Mouse (Mus musculus) olfactory bulb, adult 2 months (tissue): Measurements from ENCODE around the gene Arl8b. TPM values are rescaled to one million over a fixed set of nuclear protein-coding genes. Genes with fewer than 3 reads are reported as not detected.

ENCODE experiments used
- H3K27ac ChIP-seq: fragments of 200-500 bp; 2 replicates; pipeline ENCODE4 v1.5.1; 2012; ENCODE audit warnings: low read depth, low read length; ENCODE audit not compliant: insufficient read depth
- H3K4me1 ChIP-seq: fragments of 200-500 bp; 2 replicates; pipeline ENCODE4 v1.6.1; 2012; ENCODE audit warnings: low read length; ENCODE audit not compliant: control insufficient read depth, insufficient read depth
- H3K4me3 ChIP-seq: fragments of 200-500 bp; 2 replicates; pipeline ENCODE4 v1.5.1; 2012; ENCODE audit warnings: mild to moderate bottlenecking, low read depth, low read length, moderate library complexity; ENCODE audit not compliant: insufficient read depth
- CTCF ChIP-seq: fragments of 200-500 bp; IDR thresholded peaks from 2 replicates; pipeline ENCODE4 v1.5.1; 2012; ENCODE audit warnings: low read depth, mild to moderate bottlenecking, low read length, moderate library complexity; ENCODE audit not compliant: insufficient read depth
- POLR2A ChIP-seq: fragments of 200-500 bp; IDR thresholded peaks from 2 replicates; pipeline ENCODE4 v1.6.1; 2012; ENCODE audit warnings: mild to moderate bottlenecking, low read depth, low read length, moderate library complexity; ENCODE audit not compliant: insufficient read depth
- WGBS: fragments of 180-500 bp; shearing (Covaris S2); methylation state at CpG from one replicate; pipeline ENCODE4 v1.1.7; 2018; 5-methylcytosine and 5-hydroxymethylcytosine counted together
- polyA plus RNA-seq: library from polyadenylated mRNA; stranded (reverse); fragments of >200 nt; gene quantifications from 2 replicates; pipeline ENCODE4 v1.2.4, GENCODE M21; 2012; ENCODE audit warnings: low replicate concordance; ENCODE audit not compliant: missing spikeins, insufficient read depth, insufficient read length

Gene Arl8b
- polyA plus RNA-seq, 1 experiment = not detected

DNA sequence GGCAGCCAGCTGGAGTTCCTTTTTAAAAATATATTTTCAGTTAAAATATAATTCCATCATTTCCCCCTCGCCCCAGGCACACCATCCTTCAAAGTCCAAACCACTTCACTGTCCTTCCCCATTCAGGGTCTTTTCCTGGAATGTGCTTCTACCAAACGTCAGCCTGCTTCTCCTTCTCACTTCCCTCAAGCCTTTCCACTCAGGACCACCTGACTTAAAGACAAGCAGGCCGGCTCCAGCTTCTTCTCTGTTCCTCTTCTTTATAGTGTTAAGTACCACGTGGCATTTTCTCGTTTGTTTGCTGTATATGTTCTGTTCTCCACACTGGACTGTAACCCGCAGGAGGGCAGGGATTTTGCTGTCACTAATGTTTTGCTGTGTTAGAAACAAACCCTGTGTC lies 1.0 kb upstream of the Arl8b start:
- Histone ChIP-seq H3K4me1 (peaks cover 4% of the 10 kb centered on the region), H3K4me3 (no peak overlapping the region), H3K27ac (no peak overlapping the region)
- 64% methylated on average over 6 of the region's 6 CpGs for WGBS
- no peak for TF ChIP-seq CTCF
- TF ChIP-seq POLR2A = no peak

DNA sequence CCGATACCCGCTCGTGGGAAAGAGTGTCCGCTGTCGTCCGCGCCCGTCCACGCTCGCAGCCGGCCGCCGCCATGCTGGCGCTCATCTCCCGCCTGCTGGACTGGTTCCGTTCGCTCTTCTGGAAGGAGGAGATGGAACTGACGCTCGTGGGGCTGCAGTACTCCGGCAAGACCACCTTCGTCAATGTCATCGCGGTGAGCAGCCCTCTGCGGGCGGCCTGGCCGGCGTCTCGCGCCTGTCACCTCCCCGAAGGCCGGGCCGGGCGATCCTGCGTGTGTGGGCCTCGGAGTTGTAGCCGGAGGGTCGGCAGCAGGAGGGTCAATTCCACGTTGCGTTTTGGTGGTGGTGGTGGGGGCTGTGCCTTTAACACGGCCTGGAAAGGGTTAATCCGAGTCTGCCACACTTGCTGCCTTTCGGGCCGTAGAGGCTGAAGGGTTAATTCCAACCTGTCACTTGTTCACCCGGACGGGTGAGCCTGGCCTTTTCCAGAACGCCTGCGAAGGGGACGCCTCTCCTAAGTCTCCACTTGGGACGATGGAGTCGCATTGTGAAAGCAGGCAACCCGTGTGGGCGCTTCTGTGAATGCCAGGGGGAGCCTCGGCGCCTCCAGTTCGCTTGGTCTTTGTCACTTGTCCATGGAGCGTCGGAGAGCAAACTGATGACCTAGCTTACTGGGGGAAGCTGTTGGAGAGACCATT lies 434 bp downstream of the Arl8b start:
- H3K4me3 ChIP-seq = peak overlapping the region; percentile 76
- WGBS = under 1% methylated on average over 57 of the region's 57 CpGs
- H3K4me1 ChIP-seq = peaks cover 4% of the 10 kb centered on the region
- peak overlapping the region; percentile 66 for H3K27ac ChIP-seq
- TF ChIP-seq POLR2A (no peak), CTCF (no peak)

DNA sequence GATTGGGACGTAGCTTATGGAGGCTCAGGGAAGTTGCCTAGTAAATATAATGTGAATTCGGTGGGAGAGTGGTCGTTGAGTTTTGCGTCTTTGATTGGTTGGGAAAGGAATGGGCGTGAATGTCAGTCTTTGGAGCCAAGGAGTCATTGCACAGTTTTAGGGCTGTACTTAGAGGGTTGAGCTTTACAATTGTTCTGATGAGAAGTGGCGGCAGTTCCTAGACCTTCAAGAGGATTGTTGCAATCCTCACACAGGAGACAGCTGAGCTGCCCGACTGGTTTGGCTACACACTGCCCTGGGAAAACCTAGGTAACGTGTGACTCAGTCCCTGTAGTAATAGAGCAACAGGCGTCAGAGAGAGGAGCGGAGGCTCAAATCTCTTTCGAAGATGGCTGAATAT lies 1.2 kb downstream of the Arl8b start:
- no peak for TF ChIP-seq CTCF
- TF ChIP-seq POLR2A = no peak
- Histone ChIP-seq H3K4me3 (peak overlapping the region; percentile 76), H3K4me1 (peaks cover 4% of the 10 kb centered on the region), H3K27ac (no peak overlapping the region)
- WGBS = 16% methylated on average over 11 of the region's 11 CpGs

DNA sequence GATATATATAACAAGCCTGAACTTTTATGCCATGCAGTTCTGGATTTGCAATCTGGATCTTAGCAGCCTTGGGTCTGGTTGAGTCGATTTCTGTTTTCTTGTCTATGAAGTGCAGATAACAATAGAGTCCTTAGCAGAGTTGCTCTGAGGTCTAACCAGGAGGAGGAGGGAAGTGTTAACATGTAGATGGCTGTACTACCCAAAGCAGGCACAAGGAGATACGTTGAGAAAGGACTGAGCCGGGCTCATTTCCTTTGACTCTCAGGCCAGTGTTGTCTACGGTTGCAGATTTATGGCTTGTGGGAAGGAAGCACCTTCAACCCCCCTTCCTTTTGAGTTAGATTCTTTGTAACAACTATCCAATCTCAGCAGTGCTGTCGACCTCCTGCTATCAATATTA lies 1.9 kb downstream of the Arl8b start:
- peaks cover 4% of the 10 kb centered on the region for H3K4me1 ChIP-seq
- H3K27ac ChIP-seq = no peak overlapping the region
- 46% methylated on average over 5 of the region's 5 CpGs for WGBS
- no peak overlapping the region for H3K4me3 ChIP-seq
- no peak for TF ChIP-seq CTCF
- no peak for TF ChIP-seq POLR2A

DNA sequence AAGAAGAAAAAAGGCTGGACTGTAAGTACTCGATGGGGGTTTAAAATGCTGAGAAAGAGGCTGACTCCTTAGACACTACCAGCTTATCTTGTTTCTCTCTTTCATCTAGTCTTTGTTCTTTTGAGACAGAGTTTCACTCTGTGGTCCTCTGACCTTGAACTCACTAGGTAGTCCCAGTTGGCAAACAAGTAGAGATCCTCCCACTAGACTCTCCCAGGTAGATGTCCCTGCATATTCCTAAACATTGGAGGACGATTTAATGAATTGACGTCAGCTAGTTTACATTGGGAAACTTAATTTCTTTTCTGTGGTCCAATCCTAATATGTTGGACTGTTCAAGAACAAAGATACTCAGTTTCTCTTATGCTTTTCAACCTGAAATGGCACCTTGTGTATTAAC lies 2.7 kb downstream of the Arl8b start:
- H3K4me3 ChIP-seq = no peak overlapping the region
- no peak overlapping the region for H3K27ac ChIP-seq
- H3K4me1 ChIP-seq = peaks cover 4% of the 10 kb centered on the region
- 81% methylated on average over 3 of the region's 3 CpGs for WGBS
- TF ChIP-seq POLR2A (no peak), CTCF (no peak)

DNA sequence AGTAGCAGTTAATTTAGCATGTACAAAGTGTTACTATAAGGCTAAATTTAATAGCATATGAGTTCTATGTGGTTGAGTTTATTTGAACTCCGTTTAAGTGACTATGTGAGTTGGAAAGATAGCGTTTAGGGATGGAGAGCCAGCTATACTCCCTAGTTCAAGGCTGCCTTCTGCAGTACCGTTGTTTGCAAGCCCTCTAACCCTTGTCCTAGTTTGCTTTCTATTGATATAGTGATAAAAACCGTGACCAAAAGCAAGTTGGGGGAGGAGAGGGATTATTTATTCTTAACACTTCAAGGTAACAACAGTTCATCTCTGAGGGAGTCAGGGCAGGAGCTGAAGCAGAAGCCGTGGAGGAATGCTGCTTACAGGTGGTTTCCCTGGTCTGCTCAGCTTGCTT lies 8.6 kb downstream of the Arl8b start:
- no peak overlapping the region for H3K27ac ChIP-seq
- WGBS = 45% methylated on average over 5 of the region's 5 CpGs
- no peak overlapping the region for H3K4me3 ChIP-seq
- H3K4me1 ChIP-seq = peaks cover 5% of the 10 kb centered on the region
- TF ChIP-seq CTCF (no peak), POLR2A (no peak)

DNA sequence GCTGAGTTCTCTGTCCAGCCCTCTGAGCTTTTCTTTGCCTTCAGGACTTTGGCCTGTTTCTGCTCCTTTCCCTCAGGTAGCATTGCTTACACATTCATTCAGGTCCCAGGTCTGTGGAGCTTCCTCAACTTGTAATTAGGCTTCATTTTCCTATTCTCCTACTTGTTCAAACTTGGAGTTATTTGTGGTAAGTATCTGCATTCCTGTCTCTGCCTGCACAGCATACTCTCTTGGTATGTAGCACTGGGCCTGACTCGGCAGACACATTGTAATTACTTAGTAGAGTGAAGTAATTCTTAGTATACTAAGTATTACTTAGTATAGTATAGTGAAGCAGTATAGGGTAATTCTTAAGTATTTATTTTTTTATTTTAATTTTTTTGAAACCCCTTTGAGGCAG lies 13.0 kb downstream of the Arl8b start:
- Histone ChIP-seq H3K27ac (no peak overlapping the region), H3K4me3 (no peak overlapping the region), H3K4me1 (peaks cover 13% of the 10 kb centered on the region)
- no peak for TF ChIP-seq POLR2A
- no peak for TF ChIP-seq CTCF
- 25% methylated on average over 1 of the region's 1 CpGs for WGBS

DNA sequence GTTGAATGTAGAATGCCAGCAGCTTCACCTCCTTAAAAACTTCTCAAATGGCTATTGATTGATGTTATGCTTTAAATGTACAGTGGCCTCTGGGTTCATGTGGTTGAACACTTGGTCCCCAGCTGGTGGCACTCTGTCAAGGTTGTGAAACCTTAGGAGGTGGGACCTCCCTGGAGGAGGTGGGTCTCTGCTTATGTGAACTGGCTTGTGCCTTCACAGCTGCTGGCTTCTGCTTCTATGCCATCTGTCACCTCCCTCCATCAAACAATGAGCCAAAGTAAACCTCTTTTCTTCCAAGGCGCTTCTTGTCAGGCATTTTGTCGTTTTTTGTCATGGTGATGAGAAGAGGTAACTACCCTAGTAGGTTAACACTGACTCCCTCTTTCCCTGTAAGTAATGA lies 13.8 kb downstream of the Arl8b start:
- Histone ChIP-seq H3K27ac (no peak overlapping the region), H3K4me1 (peaks cover 12% of the 10 kb centered on the region), H3K4me3 (no peak overlapping the region)
- TF ChIP-seq CTCF (no peak), POLR2A (no peak)
- 46% methylated on average over 2 of the region's 2 CpGs for WGBS

DNA sequence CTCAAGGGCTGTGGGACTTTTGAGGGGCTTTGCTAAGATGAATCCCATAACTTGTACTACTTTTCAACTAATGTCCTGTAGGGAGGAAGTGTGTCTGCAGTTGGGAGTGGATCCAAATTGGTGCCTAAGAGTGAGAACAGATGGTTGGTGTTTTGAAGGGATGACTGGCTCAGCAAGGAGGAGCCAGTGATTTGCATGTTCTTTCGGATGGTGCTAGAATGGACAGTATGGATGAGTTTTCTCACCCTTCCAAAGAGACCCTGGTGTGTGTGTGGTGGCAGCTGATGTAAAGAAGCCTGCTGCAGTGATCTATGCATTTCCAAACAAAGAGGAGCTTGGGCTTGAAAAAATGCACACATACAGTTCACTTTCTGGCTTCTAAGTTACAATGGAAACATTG lies 22.3 kb downstream of the Arl8b start:
- WGBS = 20% methylated on average over 1 of the region's 1 CpGs
- TF ChIP-seq CTCF = no peak
- TF ChIP-seq POLR2A = no peak
- H3K27ac ChIP-seq = no peak overlapping the region
- H3K4me3 ChIP-seq = no peak overlapping the region
- peaks cover 6% of the 10 kb centered on the region for H3K4me1 ChIP-seq

DNA sequence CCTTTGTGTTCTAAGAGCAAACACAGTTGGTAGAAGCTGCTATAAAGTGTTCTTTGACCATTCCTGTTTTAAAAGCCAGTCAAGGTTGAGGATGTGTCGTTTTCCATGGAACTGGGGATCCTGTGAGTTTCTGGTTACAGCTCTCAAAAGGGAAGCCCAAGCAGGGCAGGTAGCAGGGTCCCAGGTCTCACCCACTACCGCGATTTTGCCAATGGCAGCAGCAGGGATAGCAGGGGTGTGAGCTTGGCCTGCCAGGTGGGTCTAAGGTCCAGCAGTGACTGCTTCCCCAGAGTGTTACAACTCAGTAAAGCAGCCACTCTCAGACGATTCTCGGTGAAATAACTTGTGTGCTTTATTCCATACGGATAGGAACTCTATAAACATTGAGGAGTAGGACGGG lies 23.0 kb downstream of the Arl8b start:
- Histone ChIP-seq H3K4me1 (peaks cover 8% of the 10 kb centered on the region), H3K27ac (no peak overlapping the region), H3K4me3 (no peak overlapping the region)
- no peak for TF ChIP-seq POLR2A
- no peak for TF ChIP-seq CTCF
- 89% methylated on average over 7 of the region's 7 CpGs for WGBS
